Mouse (Mus musculus) liver, postnatal 0 days (tissue): ENCODE data around the gene Ranbp1.

Experiments
- CTCF ChIP-seq: sonication (generic); IDR thresholded peaks from 2 replicates; pipeline ENCODE4 v1.5.1; 2016; ENCODE audit warnings: antibody characterized with exemption, low read depth
- EP300 ChIP-seq: IDR thresholded peaks from 2 replicates; pipeline ENCODE4 v1.6.1; 2016; ENCODE audit warnings: antibody characterized with exemption, low read depth, mild to moderate bottlenecking

DNA sequence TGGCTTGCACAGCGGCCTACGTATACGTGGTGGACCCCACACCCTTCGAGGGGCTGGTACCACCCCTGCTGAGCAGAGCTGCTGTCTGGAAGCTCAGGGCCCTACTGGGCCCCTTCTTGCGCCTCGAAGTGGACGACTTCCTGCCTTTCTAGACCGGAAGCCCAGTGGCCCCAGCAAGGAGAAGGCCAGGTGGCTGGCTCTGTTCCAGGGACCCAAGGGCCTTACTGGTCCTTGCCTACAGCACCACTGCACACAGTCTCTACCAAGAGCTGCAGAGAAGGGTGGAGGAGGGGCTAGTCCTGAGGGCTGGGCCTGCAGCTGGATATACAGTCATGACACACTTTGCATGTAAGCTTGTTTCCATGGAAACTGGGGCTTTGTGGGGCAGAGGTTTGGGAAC is 28.5 kb downstream of the Ranbp1 start:
- TF ChIP-seq CTCF, result no peak
- TF ChIP-seq EP300, result no peak
